Mouse (Mus musculus): ENCODE results near the gene Tspan8.

- TF ChIP-seq POLR2A (IDR thresholded peaks at IDR 0.05; ENCODE audit: borderline replicate concordance, low read depth, low read length) (no peak), CTCF (IDR thresholded peaks at IDR 0.05; ENCODE audit: low read depth, low read length) (no peak)
These were observed 14.1 kb downstream of the Tspan8 start for GRCm38 (mm10) chr10:115830726-115831125.

Measured in bone marrow macrophage, adult 2 months (primary cell).